Mouse (Mus musculus) megakaryocyte, embryonic 14.5 days (primary cell): ENCODE data around the gene Dock7. TPM values are rescaled to one million over a fixed set of nuclear protein-coding genes. Genes with fewer than 3 reads are reported as not detected.
"Not testable (repeated sequence)": the region's sequence is repeated elsewhere in the genome, so short reads cannot be mapped to it uniquely, and the experiment has no call there.

ENCODE experiments used
- H3K27me3 ChIP-seq: replicated peaks from 2 replicates; pipeline ENCODE3; 2012; ENCODE audit warnings: inconsistent platforms
- H3K36me3 ChIP-seq: replicated peaks from 2 replicates; pipeline ENCODE3; 2012; ENCODE audit warnings: low read length, inconsistent platforms, mixed read lengths
- H3K4me1 ChIP-seq: 2 replicates; pipeline ENCODE4 v1.6.1; 2012; ENCODE audit warnings: inconsistent platforms
- H3K4me3 ChIP-seq: replicated peaks from 2 replicates; pipeline ENCODE3; 2012; ENCODE audit warnings: moderate library complexity, mild to moderate bottlenecking, inconsistent platforms
- H3K9me3 ChIP-seq: 2 replicates; pipeline ENCODE4 v1.6.1; 2012; ENCODE audit warnings: inconsistent platforms
- FLI1 ChIP-seq: IDR thresholded peaks from 2 replicates; pipeline ENCODE4 v1.6.1; 2012; ENCODE audit warnings: low read length, inconsistent platforms, mixed read lengths
- GATA1 ChIP-seq: IDR thresholded peaks from 3 replicates; pipeline ENCODE4 v1.6.1; 2012; ENCODE audit warnings: mixed read lengths, low read length, inconsistent platforms, borderline replicate concordance
- polyA plus RNA-seq: library from polyadenylated mRNA; stranded (reverse); fragments of >175 nt; gene quantifications from 2 replicates; pipeline ENCODE4 v1.2.3, GENCODE M21; 2012; ENCODE audit warnings: low replicate concordance; ENCODE audit not compliant: insufficient read depth

Dock7 gene
- polyA plus RNA-seq, 1 experiment = 0.41 TPM

DNA sequence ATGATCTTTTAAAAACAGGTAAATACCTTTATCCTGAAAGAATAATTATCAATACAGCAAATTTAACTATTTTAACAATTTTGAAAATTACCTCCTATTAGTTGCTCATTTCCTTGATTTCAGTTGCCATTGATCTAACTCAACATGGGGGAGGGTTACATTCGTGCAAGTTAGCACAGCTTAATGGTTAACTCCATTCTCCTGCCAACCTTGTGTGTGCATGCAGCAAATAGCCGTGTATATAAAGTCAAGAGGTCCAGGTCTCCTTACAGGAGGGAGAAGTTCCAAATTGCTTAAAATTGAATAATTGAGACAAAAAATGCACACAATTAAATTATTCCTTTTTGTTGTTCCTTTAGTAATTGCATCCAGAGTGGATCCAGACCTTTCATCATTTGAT is 90.0 kb downstream of the Dock7 start, which contains the start of gene Angptl3:
Gene Angptl3 (plus strand): TSS at position 269 of the 400 bp plus-strand sequence.
- Histone ChIP-seq H3K9me3 (no peaks in the 10 kb centered on the region), H3K4me1 (peaks cover 5% of the 10 kb centered on the region; the same call in 1 of the 2 replicates), H3K36me3 (no peaks in the 10 kb centered on the region), H3K27me3 (no peaks in the 10 kb centered on the region), H3K4me3 (no peak within 1 kb of the TSS)
- no peak for TF ChIP-seq GATA1
- TF ChIP-seq FLI1 = no peak

DNA sequence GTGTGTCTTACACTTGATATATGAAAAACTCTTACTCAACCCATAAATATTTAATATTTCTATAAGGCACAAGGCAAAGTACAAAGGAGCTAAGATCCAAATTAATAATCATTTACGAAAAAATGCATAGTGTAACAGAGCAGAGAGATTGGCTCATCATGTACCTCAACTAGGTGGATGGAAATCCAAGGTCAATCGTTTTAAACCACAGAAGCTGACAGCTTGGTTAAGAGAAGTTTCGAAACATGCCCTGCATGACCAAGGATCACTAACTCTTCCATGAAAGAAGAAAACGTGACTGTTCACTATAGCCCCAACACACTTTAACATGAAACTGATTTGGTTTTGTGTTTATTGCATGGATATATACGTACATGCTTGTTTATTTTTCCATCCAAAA is 92.3 kb downstream of the Dock7 start:
- Histone ChIP-seq H3K36me3 (no peaks in the 10 kb centered on the region), H3K9me3 (no peaks in the 10 kb centered on the region), H3K4me3 (no peak overlapping the region), H3K27me3 (no peaks in the 10 kb centered on the region), H3K4me1 (peaks cover 5% of the 10 kb centered on the region; the same call in 1 of the 2 replicates)
- TF ChIP-seq GATA1 (no peak), FLI1 (no peak)

DNA sequence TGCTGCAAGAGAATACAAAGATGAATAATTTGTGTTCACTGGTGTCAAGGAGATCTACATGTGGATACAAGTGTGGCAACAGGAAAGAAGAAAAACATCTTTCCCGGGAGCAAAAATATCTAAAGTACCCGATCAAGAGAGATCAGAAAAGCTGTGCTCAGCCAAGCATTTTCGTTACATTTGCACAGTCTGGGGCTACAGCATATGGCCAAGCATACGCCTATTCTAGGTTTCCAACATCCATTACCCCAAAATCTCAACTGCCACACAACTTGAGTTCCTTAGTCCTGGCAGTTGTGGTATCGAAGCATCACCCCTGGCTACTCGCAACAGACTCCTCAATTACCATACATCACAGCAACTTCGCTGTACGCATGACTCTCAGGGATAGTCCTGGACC is 98.5 kb downstream of the Dock7 start:
- TF ChIP-seq FLI1 = no peak
- TF ChIP-seq GATA1 = no peak
- Histone ChIP-seq H3K9me3 (no peaks in the 10 kb centered on the region), H3K4me1 (no peaks in the 10 kb centered on the region), H3K36me3 (no peaks in the 10 kb centered on the region), H3K4me3 (no peak overlapping the region), H3K27me3 (no peaks in the 10 kb centered on the region)

DNA sequence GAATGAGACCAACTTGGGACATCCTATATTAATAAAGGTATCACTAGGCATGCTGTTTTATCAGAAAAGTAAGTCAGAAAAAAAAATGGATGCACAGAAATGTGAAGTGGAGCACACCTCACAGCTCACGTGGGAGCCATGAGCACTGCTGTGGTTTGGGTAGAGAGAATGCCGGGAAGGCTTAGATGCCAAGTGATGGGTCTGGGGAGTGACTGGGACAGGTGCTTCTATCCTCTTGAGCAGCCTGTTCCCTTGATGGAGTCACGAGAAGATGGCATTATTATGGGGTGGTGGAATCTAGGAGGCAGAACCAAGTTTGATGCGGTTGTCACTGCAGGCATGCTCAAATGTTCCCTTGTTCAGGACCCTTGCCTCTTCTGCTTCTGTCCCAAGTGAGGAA is 109.7 kb downstream of the Dock7 start:
- no peaks in the 10 kb centered on the region for H3K27me3 ChIP-seq
- no peak for TF ChIP-seq GATA1
- TF ChIP-seq FLI1 = no peak
- no peaks in the 10 kb centered on the region for H3K9me3 ChIP-seq
- H3K4me1 ChIP-seq = no peaks in the 10 kb centered on the region
- H3K4me3 ChIP-seq = no peak overlapping the region
- H3K36me3 ChIP-seq = peaks cover 4% of the 10 kb centered on the region

DNA sequence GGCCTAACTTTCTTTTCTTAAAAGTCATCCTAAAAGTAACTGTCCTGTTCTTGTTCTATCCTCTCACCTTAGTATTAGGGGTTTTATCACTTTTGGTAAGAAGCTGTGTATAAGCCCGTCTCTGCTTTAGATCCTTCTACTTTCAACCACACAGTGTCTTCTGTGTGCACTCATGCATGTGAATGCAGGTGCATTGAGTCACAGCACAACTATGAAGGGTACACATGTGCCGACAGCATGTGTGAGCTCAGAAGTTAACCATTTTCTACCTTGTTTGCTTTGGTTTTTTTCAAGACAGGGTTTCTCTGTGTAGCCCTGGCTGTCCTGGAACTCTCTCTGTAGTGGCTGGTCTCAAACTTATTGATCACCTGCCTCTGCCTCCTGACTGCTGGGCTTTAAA is 114.4 kb downstream of the Dock7 start:
- no peak for TF ChIP-seq FLI1
- TF ChIP-seq GATA1 = no peak
- peaks cover 4% of the 10 kb centered on the region for H3K36me3 ChIP-seq
- H3K9me3 ChIP-seq = no peaks in the 10 kb centered on the region
- no peak overlapping the region for H3K4me3 ChIP-seq
- H3K4me1 ChIP-seq = no peaks in the 10 kb centered on the region
- H3K27me3 ChIP-seq = no peaks in the 10 kb centered on the region

DNA sequence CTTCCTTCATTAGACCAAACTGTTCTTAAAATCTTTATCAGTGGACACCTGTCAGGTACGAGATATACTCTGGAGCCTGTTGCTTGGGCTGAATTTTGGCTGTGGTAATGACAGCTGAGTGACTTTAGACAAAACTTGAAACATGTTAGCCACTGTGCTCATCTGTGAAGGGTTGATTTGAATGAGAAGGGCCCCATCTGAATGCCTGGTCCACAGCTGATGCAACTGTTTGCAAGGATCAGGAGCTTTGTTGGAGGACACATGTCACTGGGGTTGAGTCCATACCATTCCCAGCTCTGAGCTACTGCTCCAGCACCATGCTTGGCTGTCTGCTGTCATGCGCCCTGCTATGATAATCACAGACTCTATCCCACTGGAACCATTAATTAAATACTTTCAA is 115.1 kb downstream of the Dock7 start:
- TF ChIP-seq GATA1 (no peak), FLI1 (no peak)
- Histone ChIP-seq H3K27me3 (no peaks in the 10 kb centered on the region), H3K4me1 (no peaks in the 10 kb centered on the region), H3K9me3 (no peaks in the 10 kb centered on the region), H3K4me3 (no peak overlapping the region), H3K36me3 (peaks cover 4% of the 10 kb centered on the region)

DNA sequence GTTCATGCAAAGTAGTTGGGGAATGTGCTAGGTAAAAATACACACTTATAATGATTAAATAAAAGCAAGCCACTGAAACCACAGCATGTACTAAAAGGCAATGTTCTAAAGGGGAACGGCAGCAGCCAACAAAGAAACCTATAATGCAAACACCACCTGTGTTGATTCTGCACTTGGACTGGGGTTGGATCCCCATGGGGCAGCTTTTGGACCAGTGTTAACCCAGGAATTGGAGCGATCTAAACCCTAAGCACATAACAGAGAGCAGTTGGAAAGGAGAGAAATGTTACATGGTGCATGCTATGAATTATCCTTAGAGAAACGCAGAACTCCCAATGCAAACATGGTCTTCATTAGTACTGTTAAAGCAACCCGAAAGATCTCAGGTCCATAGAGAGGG is 127.2 kb downstream of the Dock7 start:
- H3K27me3 ChIP-seq = no peaks in the 10 kb centered on the region
- TF ChIP-seq GATA1 = no peak
- TF ChIP-seq FLI1 = no peak
- peaks cover 2% of the 10 kb centered on the region for H3K36me3 ChIP-seq
- H3K4me1 ChIP-seq = no peaks in the 10 kb centered on the region
- H3K4me3 ChIP-seq = no peak overlapping the region
- no peaks in the 10 kb centered on the region for H3K9me3 ChIP-seq

DNA sequence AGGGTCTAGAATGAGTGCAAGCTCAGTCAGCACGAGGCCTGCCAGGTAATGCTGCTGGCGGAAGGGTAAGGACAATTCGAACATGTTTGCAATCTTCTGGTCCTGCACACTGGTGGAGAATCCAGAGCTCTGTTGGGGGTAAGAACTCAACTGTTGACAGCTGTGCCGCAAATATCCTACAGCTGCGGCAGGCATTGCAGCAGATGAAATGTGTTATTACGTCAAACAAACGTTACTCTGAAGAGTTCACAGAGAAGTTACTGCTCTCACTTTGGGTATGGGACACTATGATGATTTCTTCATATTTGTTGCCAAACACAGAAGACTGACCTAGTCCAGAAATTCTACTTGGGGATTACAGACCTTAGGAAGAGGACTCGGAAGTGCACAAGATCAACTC is 136.0 kb downstream of the Dock7 start:
- Histone ChIP-seq H3K27me3 (no peaks in the 10 kb centered on the region), H3K4me1 (no peaks in the 10 kb centered on the region), H3K9me3 (no peaks in the 10 kb centered on the region), H3K36me3 (peaks cover 14% of the 10 kb centered on the region), H3K4me3 (no peak overlapping the region)
- TF ChIP-seq GATA1 (no peak), FLI1 (no peak)

DNA sequence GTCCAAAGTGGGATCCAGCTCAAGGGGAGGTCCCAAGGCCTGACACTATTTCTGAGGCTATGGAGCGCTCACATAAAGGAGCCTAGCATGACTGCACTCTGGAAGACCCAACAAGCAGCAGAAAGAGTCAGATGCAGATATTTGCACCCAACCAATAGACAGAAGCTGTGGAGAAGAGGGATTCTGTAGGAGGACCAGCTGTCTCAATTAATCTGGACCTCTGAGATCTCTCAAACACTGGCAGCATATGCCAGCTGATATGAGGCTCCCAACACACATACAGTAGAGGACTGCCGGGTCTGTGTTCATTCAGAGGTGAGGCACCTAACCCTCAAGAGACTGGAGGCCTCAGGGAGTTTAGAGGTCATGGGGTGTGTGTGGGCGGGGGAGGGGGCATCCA is 140.7 kb downstream of the Dock7 start:
- not testable (repeated sequence) for H3K4me3 ChIP-seq, H3K27me3 ChIP-seq, H3K4me1 ChIP-seq, H3K9me3 ChIP-seq, H3K36me3 ChIP-seq

DNA sequence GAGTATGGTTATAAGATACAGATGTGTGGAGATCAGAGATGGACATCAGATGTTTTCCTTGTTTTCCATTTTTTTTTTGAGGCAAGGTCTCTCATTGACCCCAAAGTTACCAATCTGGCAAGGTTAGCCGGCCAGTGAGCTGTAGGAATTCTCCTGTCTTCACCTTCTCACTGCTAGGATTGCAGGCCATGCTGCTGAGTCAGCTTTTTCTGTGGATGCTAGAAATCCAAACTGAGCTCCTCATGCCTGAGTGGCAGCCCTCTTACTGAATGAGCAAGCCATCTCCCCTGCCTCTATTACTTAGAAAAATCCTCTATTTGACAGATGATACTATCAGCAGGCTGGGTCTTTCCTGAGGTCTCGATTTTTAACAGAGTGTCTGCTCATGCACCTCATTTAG is 142.0 kb downstream of the Dock7 start:
- no peak for TF ChIP-seq GATA1
- no peak for TF ChIP-seq FLI1
- H3K9me3 ChIP-seq = no peaks in the 10 kb centered on the region
- H3K27me3 ChIP-seq = no peaks in the 10 kb centered on the region
- no peaks in the 10 kb centered on the region for H3K4me1 ChIP-seq
- no peak overlapping the region for H3K4me3 ChIP-seq
- no peaks in the 10 kb centered on the region for H3K36me3 ChIP-seq

DNA sequence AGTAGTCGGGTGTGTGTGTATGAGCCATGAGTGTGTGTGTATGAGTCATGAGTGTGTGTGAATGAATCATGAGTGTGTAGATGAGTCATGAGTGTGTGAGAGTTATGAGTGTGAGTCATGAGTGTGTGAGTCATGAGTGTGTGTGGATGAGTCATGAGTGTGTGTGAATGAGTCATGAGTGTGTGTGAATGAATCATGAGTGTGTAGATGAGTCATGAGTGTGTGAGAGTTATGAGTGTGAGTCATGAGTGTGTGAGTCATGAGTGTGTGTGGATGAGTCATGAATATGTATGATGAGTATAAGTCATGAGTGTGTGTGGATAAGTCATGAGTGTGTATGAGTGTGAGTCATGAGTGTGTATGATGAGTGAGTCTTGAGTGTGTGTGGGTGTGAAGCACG is 142.4 kb downstream of the Dock7 start:
- not testable (repeated sequence) for H3K4me1 ChIP-seq, H3K27me3 ChIP-seq, H3K9me3 ChIP-seq, H3K4me3 ChIP-seq, H3K36me3 ChIP-seq
